Mouse (Mus musculus) adipose tissue, adult 10 weeks (tissue): ENCODE measurements around the gene Olfr722. TPM values are rescaled to one million over a fixed set of nuclear protein-coding genes. Genes with fewer than 3 reads are reported as not detected.

ENCODE experiments used
- polyA plus RNA-seq: library from polyadenylated mRNA; stranded (reverse); fragments of 350-450 nt; fragmentation: Illumina TruSeq; extraction: RNeasy Lipid Tissue Mini Kit (QIAGEN cat#74804); gene quantifications from one replicate; pipeline ENCODE4 v1.2.3, GENCODE M21; 2014; ENCODE audit warnings: low read depth, low replicate concordance

The Olfr722 gene
- not detected for polyA plus RNA-seq

GRCm38 (mm10) chr14:49901899-49902298 is at the start of gene Olfr722:
Gene Olfr722 (minus strand): TSS chr14:49901999.

GRCm38 (mm10) chr14:49931687-49932086 is 29.9 kb upstream of the Olfr722 start, which contains the start of gene Olfr723:
Gene Olfr723 (minus strand): TSS chr14:49931787.

Other genes starting within 250 kb of the Olfr722 start
- 5.3 TPM for gene Armh4, start 118.6 kb downstream of the Olfr722 start, polyA plus RNA-seq
- gene Olfr723, start 29.8 kb upstream of the Olfr722 start, polyA plus RNA-seq: not detected
- not detected for gene Olfr724, start 61.3 kb upstream of the Olfr722 start, polyA plus RNA-seq
- gene Olfr725, start 138.4 kb upstream of the Olfr722 start, polyA plus RNA-seq: not detected
- gene Olfr726, start 189.0 kb upstream of the Olfr722 start, polyA plus RNA-seq: not detected
- not detected for gene Olfr727, start 221.2 kb upstream of the Olfr722 start, polyA plus RNA-seq
- gene Olfr728, start 240.7 kb upstream of the Olfr722 start, polyA plus RNA-seq: not detected